Mouse (Mus musculus): Measurements from ENCODE around the gene Trhr2.

- TF ChIP-seq POLR2A (IDR thresholded peaks at IDR 0.05; ENCODE audit: control insufficient read depth, low read depth, low read length) (no peak), CTCF (IDR thresholded peaks at IDR 0.05; ENCODE audit: control insufficient read depth, insufficient read depth, insufficient replicate concordance, low read depth, low read length) (no peak)
Observed at GRCm38 (mm10) chr8:122322792-122323191, 37.8 kb downstream of the Trhr2 start.
